Mouse (Mus musculus) activated CD4-positive, CD25-positive, alpha-beta regulatory T cell, adult 4 months (primary cell): Measurements from ENCODE around the gene Atp6v0a4. TPM values are rescaled to one million over a fixed set of nuclear protein-coding genes. Genes with fewer than 3 reads are reported as not detected.

Experiments
- ATAC-seq: one replicate; pipeline ENCODE4 v1.8.0; 2017
- polyA plus RNA-seq, 2 experiments: library from polyadenylated mRNA; unstranded; fragments of 100-300 nt; shearing (Covaris generic); gene quantifications; one replicate each; pipeline ENCODE4 v1.2.1; 2017

The Atp6v0a4 gene
- polyA plus RNA-seq, 2 experiments from 2014 or later: not detected

DNA sequence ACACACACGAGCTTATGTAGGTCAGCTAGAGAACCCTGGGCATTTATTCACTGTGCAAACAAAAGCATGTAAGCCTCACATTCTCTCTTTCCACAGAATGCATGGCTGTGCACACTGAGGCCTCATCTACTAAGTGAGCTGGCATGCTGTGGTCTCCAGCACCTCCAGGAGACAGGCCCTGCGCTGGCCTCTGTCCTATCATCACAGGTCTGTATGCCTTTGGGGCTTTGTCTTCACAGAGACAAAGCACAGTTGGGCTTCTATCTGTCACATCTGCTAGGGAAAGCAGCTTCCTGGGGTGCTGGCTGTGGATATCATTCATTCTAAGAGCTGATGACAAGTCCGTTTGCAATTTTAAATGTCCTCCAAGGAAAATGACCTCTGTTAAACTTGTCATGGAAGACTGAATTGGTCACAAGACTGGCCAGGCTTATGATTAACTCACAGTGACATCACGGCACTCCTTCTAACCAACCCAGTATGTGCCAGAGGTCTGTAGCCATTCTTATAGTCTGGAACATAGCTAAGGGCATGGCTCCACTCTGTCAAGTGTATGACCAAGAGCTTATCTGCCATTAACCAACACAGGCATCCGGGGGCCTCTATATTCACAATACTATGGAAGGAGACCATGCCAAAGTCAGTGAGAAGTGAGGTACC, 52.1 kb downstream of the Atp6v0a4 start:
- no peak for ATAC-seq

DNA sequence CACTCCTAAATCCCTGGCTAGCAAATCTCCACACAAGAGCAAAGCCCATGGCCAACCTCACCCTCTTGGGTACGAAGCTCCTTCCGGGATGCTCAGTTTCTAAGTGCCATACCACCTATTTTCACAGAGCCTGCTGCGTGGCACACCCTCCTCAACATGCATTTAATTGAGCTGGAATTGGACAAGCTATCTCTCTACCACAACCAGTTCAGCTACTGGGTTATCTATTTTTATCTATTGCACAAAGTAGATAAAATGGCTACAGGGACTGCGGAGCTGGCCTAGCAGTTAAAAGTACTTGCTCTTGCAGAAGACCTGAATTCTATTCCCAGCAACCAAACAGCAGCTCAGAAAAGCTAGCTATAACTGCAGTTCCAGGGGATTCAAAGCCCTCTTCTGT, 53.1 kb downstream of the Atp6v0a4 start:
- no peak for ATAC-seq

DNA sequence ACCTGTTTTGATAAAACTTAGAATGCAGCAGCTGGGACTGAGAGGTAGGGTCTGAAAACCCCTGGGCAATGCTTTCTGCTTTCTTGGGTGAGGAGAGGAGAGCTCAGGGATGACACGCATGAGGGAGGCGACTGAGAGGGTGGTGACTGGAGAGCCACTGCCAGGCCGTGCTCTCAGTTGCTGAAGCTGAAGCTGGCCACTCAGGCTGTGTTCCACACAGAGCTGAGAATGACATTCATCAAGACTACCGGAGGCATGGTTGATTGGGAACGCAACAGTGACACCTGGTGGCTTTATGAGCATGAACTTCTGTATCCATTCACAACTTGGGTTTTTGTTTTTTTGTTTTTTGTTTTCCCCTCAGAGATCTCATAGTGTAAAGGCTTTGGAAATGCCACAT, 58.2 kb downstream of the Atp6v0a4 start:
- ATAC-seq: peak; percentile 69

DNA sequence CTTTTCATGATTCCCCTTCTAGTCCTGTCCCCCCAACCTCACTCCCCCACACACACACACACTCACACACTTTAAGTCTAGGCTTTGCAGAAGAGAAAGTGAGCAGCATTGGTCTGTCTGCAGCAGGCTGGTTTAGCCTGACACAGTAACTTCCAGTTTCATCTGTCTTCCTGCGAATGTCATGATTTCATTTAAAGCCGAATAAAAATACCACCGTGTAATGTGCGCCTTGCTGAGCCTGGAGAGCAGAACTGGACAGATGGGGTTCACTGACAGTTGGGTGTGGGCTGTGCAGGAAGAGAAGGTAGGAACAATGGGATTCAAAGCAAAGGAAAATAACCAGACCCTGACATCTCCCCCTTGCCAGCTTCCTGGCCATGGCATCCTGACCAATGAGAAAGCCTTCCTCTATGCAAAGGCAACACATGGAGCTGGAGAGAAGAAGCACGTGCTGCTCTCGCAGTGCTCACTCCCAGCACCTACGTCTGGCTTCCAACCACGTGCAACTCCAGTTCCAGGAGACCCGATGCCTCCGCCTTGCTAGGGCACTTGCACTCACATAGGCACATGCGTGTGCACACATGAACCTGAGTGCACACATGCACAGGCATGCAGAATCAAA, 58.8 kb downstream of the Atp6v0a4 start:
- peak; percentile 23 for ATAC-seq

GRCm38 (mm10) chr6:38065122-38065500, 59.3 kb downstream of the Atp6v0a4 start:
- ATAC-seq: no peak

DNA sequence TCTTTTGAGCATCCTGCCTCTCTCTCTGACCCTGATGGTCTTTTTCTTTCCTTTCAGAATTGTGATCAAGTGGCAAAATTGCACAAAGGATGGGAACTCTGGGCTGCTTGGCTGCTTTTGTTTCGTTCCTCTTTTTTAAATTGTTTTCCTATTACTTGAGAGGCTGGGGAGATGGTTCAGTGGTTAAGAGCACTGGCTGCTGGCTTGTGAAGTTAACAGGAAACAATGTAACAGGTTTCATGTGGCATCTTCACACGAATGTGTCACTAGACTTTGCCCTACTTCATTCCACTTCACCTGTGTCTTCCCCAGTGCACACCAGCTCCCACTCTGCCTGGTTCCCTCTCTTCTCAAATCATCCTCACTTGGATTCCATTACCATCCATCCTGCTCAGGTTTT, 59.8 kb downstream of the Atp6v0a4 start:
- ATAC-seq: no peak

- ATAC-seq: no peak
These were observed 65.6 kb downstream of the Atp6v0a4 start for GRCm38 (mm10) chr6:38058805-38059204.

- ATAC-seq: no peak
These were observed 68.7 kb downstream of the Atp6v0a4 start for GRCm38 (mm10) chr6:38055471-38056330.

DNA sequence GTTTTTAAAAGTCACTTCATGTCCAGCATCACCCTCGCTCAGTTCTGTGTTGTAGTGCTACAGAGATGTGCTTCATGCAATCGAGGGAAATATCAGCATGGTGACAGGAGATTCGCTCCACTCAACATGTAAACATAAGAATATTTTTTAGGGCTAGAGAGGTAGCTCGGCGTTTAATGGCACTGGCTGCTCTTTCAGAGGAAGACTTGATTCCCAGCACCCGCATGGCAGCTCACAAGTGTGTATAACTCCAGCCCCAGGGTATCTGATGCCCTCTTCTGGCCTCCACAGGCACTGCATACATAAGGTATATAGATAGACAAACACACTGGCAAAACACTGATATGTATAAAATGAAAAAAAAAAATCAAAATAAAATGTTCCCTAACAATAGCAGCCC, 74.8 kb downstream of the Atp6v0a4 start:
- no peak for ATAC-seq

DNA sequence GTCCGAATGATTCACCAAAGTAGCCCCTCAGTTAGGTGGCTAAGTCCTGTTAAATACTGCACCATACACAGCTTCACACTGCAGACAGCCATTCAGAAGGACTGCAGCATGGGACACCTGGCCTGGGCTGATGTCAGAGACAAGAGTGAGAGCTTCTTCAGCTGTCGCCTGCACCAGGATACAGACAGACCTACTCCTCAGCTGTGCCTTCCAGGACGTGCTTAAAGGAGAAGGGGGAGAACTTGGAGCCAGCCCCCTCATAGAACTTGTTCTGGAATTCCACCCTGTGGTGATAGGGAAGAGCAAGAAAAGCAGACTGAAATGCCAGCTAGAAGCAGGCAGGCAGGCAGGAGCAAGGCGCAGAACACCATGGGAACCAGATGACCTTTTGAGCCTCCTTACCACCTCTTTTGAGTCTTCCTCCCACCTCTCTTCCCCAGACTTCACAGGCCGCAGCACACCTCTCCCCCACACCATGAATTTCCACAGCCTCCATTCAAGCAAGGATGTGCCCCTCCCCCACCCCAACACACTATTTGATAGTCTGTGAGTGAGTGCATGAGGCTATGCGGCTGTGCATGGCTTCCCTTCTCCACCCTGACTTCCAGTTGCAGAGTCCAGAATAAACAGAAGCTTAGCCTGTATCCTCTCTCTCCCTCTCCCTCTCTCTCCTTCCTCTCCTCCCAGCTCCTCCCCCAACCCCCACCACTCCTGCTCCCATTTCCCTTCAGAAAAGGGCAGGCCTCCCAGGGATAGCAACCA, 75.4 kb downstream of the Atp6v0a4 start:
- ATAC-seq: peak; percentile 49

DNA sequence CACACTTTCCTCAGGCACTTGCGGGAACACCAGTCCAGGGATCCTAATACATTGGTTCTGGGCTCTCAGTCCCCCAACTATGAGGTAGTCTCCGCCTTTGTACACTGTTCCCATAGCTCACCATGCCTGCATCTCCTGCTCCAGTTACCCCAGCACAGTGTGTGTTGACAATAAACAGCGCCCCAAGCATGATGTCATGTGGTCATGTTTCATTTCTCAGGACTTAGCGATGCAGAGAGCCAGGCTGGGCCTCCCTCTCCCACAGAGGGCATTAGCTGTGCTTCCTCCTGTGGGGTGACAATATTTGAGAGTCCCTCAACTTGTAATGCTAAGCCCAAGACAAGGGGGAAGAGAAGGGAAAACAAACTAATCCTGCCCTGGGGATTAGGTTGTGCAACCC, 76.4 kb downstream of the Atp6v0a4 start:
- no peak for ATAC-seq

GRCm38 (mm10) chr6:38046838-38047237, 77.5 kb downstream of the Atp6v0a4 start, which contains the start of gene Svopl:
Svopl (minus strand) TSS chr6:38046996.
- no peak for ATAC-seq

- ATAC-seq: no peak
These were observed 91.4 kb downstream of the Atp6v0a4 start for GRCm38 (mm10) chr6:38032801-38033566.

DNA sequence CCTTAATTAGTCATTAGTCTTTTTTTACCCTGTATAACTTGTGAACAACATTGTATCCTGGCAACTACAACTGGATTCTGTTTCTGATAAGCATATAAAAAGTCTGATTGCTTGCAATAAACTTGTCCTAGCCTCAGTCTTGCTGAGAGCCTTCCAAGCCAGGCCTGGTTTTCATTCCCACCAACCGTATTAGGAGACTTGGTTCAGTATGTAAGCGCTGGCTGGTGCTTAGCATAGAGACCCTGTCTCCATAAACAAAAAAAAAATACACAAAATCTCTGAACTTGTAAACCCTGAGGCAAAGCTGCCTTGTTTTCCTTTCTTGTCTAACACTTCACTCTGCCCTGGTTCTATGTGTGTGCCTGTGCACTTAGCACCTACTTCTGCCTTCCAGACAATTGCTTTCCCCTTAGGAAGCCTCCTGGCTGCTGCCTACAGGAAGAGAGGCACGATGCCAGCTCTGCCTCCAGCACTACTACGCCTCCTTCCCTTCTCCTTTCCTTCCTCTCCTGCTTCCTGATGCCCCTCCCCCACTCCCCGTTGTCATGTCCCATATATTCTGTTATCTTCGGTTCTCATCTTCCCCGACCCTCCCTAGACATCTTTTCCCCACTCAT, 92.4 kb downstream of the Atp6v0a4 start:
- no peak for ATAC-seq

GRCm38 (mm10) chr6:38028205-38028604, 96.2 kb downstream of the Atp6v0a4 start:
- ATAC-seq: no peak

DNA sequence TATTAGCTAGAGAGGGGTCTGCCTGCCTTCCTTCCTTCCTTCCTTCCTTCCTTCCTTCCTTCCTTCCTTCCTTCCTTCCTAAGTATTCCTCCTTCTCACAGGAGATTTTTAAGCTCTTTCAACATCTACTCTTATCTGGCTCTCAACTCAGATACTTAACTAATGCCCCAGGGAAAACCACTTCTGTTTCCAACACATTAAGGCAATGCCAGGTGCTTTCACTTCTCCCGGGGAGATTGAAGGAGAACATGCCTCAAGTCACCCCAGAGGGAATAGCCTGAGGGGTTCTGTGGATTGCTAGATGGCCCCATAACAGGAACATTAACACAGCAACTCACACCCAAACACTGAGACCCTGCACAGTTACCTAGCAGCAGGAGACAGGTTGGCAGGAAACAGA, 96.6 kb downstream of the Atp6v0a4 start:
- ATAC-seq: no peak

DNA sequence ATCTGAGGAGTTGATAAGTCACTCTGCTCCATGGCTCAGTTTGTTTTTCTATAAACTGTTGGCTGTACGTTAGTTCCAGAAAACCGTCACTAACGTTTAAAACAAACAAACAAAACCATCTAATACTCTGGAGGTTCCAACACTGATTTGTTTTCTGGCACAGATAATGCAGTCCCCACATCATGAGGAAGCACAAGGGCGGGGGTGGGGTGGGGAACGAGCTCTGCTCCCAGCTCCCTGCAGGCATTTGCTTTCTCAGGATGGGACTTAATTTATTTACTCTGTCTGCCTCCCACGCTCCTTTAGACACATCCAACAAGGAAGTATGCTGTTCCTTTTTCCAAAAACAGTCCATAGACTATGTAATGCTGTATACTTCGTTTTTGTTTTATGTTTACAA, 101.1 kb downstream of the Atp6v0a4 start:
- ATAC-seq: no peak

- ATAC-seq: no peak
These were observed 103.0 kb downstream of the Atp6v0a4 start for GRCm38 (mm10) chr6:38021406-38021805.

- no peak for ATAC-seq
These were observed 111.6 kb downstream of the Atp6v0a4 start for GRCm38 (mm10) chr6:38012829-38013228.

DNA sequence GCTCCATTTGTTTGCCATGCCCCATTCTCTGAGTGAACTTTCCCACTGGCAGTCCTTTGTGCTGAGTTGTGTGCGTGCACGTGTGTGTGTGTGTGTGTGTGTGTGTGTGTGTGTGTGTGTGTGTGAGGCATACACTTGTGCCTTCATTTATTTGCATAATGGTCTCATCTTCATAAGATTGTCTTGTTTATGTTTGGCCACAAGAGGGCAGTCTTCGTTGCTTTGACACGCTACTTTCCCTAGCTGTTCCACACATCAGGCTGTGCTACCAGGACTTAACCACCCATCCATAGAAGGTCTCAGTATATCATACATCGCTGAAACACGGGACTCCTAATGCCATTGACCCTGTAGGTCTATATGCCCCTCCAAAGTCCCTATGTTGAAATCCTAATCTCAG, 116.9 kb downstream of the Atp6v0a4 start:
- ATAC-seq: no peak
